Mouse (Mus musculus) lung, postnatal 0 days (tissue): ENCODE data around the gene Arhgef10l. TPM values are rescaled to one million over a fixed set of nuclear protein-coding genes. Genes with fewer than 3 reads are reported as not detected.

ENCODE experiments used
- ATAC-seq: fragments of 200-750 bp; cut with Nextera tagmentation; 2 replicates; pipeline ENCODE4 v1.8.0; 2017; ENCODE audit warnings: moderate library complexity
- DNase-seq: peaks from one replicate; pipeline ENCODE4 v3.0.0-alpha.2; 2016; ENCODE audit warnings: low spot score
- H3K27ac ChIP-seq: fragments of 300-500 bp; sonication (generic); 2 replicates; pipeline ENCODE4 v1.5.1; 2014; ENCODE audit warnings: antibody characterized with exemption, mild to moderate bottlenecking, low read length, mixed read lengths
- H3K27me3 ChIP-seq: fragments of 300-500 bp; sonication (generic); replicated peaks from 2 replicates; pipeline ENCODE4 v1.6.1; 2014; ENCODE audit warnings: low read length, mixed read lengths; ENCODE audit not compliant: insufficient read depth
- H3K36me3 ChIP-seq: fragments of 300-500 bp; sonication (generic); 2 replicates; pipeline ENCODE4 v1.6.1; 2014; ENCODE audit warnings: low read length, mixed read lengths; ENCODE audit not compliant: insufficient read depth
- H3K4me1 ChIP-seq: fragments of 300-500 bp; sonication (generic); 2 replicates; pipeline ENCODE4 v1.6.1; 2014; ENCODE audit warnings: antibody characterized with exemption, low read depth, low read length, mixed read lengths; ENCODE audit not compliant: insufficient read depth
- H3K4me2 ChIP-seq: fragments of 300-500 bp; sonication (generic); replicated peaks from 2 replicates; pipeline ENCODE4 v1.6.1; 2014; ENCODE audit warnings: low read depth, mild to moderate bottlenecking, low read length, moderate library complexity, mixed read lengths
- H3K4me3 ChIP-seq: fragments of 300-500 bp; sonication (generic); 2 replicates; pipeline ENCODE4 v1.5.1; 2014; ENCODE audit warnings: low read depth, low read length
- H3K9ac ChIP-seq: fragments of 300-500 bp; sonication (generic); replicated peaks from 2 replicates; pipeline ENCODE4 v1.6.1; 2014; ENCODE audit warnings: low read depth, mild to moderate bottlenecking
- H3K9me3 ChIP-seq: fragments of 300-500 bp; sonication (generic); 2 replicates; pipeline ENCODE4 v1.6.1; 2016; ENCODE audit warnings: low read length, mixed read lengths
- CTCF ChIP-seq: IDR thresholded peaks from 2 replicates; pipeline ENCODE4 v1.5.1; 2016; ENCODE audit warnings: antibody characterized with exemption, mild to moderate bottlenecking
- EP300 ChIP-seq: IDR thresholded peaks from 2 replicates; pipeline ENCODE4 v1.6.1; 2016; ENCODE audit warnings: antibody characterized with exemption, mild to moderate bottlenecking, control low read depth
- WGBS: fragments of 180-500 bp; shearing (Covaris S2); extraction: QIAGEN DNeasy Blood & Tissue Kit; methylation state at CpG from one replicate; pipeline ENCODE4 v1.1.7; 2014; 5-methylcytosine and 5-hydroxymethylcytosine counted together
- polyA plus RNA-seq: library from polyadenylated mRNA; unstranded; fragments of >200 nt; fragmentation: Nextera tagmentation; extraction: Ambion mirVana; gene quantifications from 2 replicates; pipeline ENCODE4 v1.2.1, GENCODE M21; 2015

Arhgef10l gene
- polyA plus RNA-seq, 1 experiment from 2014 or later: 9.3 TPM

GRCm38 (mm10) chr4:140653835-140654583 is 11.8 kb downstream of the Arhgef10l start:
- DNase-seq: no peak

GRCm38 (mm10) chr4:140649731-140650130 is 16.1 kb downstream of the Arhgef10l start:
- DNase-seq: no peak
- Histone ChIP-seq H3K9ac (no peak overlapping the region), H3K4me3 (no peak overlapping the region), H3K27me3 (no peaks in the 10 kb centered on the region), H3K9me3 (no peaks in the 10 kb centered on the region), H3K36me3 (no peaks in the 10 kb centered on the region), H3K4me1 (0 out of 2 replicates have a peak, but pooled peaks cover 5% of the 10 kb centered on the region), H3K4me2 (no peak overlapping the region), H3K27ac (no peak overlapping the region)
- ATAC-seq: no peak
- WGBS: 64% methylated on average over 1 of the region's 1 CpGs
- TF ChIP-seq EP300 (no peak), CTCF (no peak)

More at GRCm38 (mm10) chr4:140653835-140654583, 11.8 kb downstream of the Arhgef10l start:
- Histone ChIP-seq H3K36me3 (no peaks in the 10 kb centered on the region), H3K4me2 (no peak overlapping the region), H3K9me3 (no peaks in the 10 kb centered on the region), H3K27ac (no peak overlapping the region), H3K9ac (no peak overlapping the region), H3K27me3 (no peaks in the 10 kb centered on the region), H3K4me3 (no peak overlapping the region), H3K4me1 (peaks cover 10% of the 10 kb centered on the region; the same call in 1 of the 2 replicates)
- TF ChIP-seq EP300 (no peak), CTCF (no peak)
- no peak for ATAC-seq
- 31% methylated on average over 14 of the region's 14 CpGs for WGBS

GRCm38 (mm10) chr4:140649207-140649591 is 16.6 kb downstream of the Arhgef10l start:
- ATAC-seq (peak; percentile 17; the same call in 1 of the 2 replicates), DNase-seq (peak; percentile 19)
- 28% methylated on average over 9 of the region's 9 CpGs for WGBS

GRCm38 (mm10) chr4:140648443-140649206 is 17.2 kb downstream of the Arhgef10l start:
- 0 out of 2 replicates have a peak, but pooled peaks cover 5% of the 10 kb centered on the region for H3K4me1 ChIP-seq
- DNase-seq (peak; percentile 57), ATAC-seq (peak; percentile 88)
- peak overlapping the region; percentile 62 for H3K4me3 ChIP-seq
- TF ChIP-seq CTCF: no peak
- TF ChIP-seq EP300: no peak
- H3K9ac ChIP-seq: peak overlapping the region; percentile 64
- H3K4me2 ChIP-seq: peak overlapping the region; percentile 89
- H3K27me3 ChIP-seq: no peaks in the 10 kb centered on the region
- WGBS: 7% methylated on average over 40 of the region's 50 CpGs
- H3K36me3 ChIP-seq: no peaks in the 10 kb centered on the region
- peak overlapping the region; percentile 69 for H3K27ac ChIP-seq
- H3K9me3 ChIP-seq: no peaks in the 10 kb centered on the region

More at GRCm38 (mm10) chr4:140649207-140649591, 16.6 kb downstream of the Arhgef10l start:
- Histone ChIP-seq H3K9me3 (no peaks in the 10 kb centered on the region), H3K4me1 (0 out of 2 replicates have a peak, but pooled peaks cover 5% of the 10 kb centered on the region), H3K27ac (peak overlapping the region; percentile 69; the same call in 1 of the 2 replicates), H3K4me3 (peak overlapping the region; percentile 62; the same call in 1 of the 2 replicates), H3K27me3 (no peaks in the 10 kb centered on the region), H3K4me2 (peak overlapping the region; percentile 89), H3K36me3 (no peaks in the 10 kb centered on the region), H3K9ac (0 out of 2 replicates have a peak overlapping the region, but pooled peaks have one; percentile 64)
- TF ChIP-seq CTCF: no peak
- TF ChIP-seq EP300: no peak

- H3K27me3 ChIP-seq: no peaks in the 10 kb centered on the region
- ATAC-seq: peak; percentile 43
- H3K4me2 ChIP-seq: peak overlapping the region; percentile 89
- WGBS: 10% methylated on average over 12 of the region's 12 CpGs
- peak; percentile 52 for DNase-seq
- no peaks in the 10 kb centered on the region for H3K36me3 ChIP-seq
- H3K4me3 ChIP-seq: peak overlapping the region; percentile 62
- peak overlapping the region; percentile 64 for H3K9ac ChIP-seq
- H3K27ac ChIP-seq: no peak overlapping the region
- TF ChIP-seq EP300: no peak
- TF ChIP-seq CTCF: no peak
- 0 out of 2 replicates have a peak, but pooled peaks cover 5% of the 10 kb centered on the region for H3K4me1 ChIP-seq
- H3K9me3 ChIP-seq: no peaks in the 10 kb centered on the region
These were observed 17.9 kb downstream of the Arhgef10l start for GRCm38 (mm10) chr4:140647711-140648421.
